Mouse (Mus musculus): Measurements from ENCODE around the gene D630023F18Rik.

Gene D630023F18Rik

DNA sequence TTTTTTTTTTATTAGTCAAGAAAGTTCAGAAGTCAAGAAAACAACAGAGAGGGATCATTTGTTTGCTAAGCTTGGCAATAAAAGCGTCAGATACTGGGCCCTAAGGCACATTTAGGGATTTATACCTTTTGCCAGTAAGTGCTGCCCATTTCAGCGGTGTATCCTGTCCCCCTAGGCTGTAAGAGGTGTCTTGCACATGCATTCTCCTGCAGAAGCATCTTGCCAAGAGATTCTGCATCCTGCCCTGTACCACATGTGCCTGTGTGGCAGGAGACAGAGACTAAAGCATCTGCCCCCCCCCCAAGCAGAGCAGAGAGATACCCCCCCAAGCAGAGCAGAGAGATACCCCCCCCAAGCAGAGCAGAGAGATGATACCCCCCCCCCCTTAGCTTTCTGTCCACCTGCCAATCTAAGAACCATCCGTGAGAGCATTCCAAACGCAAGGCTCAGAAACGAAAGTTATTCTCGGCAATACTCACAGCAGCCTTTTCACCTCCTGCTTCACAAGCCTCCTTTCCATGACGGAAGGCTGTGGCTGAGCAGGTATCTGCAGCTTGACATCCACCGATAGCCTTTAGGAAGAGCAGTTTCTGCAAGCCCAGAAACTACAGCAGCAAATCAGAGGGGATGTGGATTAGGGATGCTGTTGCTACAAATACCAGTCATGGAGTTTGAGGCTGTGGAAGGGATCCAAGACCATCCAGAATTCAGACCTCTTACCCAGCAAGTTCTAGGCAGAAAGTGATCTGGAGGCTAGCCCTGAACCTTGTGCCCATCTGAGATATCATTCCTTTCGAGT, at the start of gene D630023F18Rik:
Gene D630023F18Rik, minus strand, starts transcription at position 641 of the 799 bp plus-strand sequence.
- DNase-seq, result no peak

- DNase-seq, result no peak
Observed at GRCm38 (mm10) chr1:65171579-65171978, 48.6 kb upstream of the D630023F18Rik start.

- DNase-seq, result no peak
Observed at GRCm38 (mm10) chr1:65169947-65170346, 46.9 kb upstream of the D630023F18Rik start.

DNA sequence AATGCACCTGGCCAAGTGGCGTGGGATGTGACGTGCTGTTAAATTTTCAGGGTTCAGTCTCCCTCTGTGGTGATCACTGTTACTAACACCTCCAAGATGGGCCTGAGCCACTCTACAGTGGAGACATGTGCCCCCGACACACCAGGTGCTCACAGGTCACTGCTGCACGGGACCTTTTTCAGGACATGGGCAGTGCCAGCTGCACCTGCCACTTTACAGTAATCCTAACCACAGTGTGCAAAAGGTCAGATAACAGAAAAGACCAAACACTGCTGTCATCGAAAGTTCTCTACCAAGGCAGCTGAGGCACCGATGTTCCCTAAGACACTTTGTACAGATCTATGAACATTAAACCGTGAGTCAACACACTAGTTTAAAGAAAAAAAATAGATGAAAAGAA, 46.5 kb upstream of the D630023F18Rik start:
- DNase-seq, result no peak

DNA sequence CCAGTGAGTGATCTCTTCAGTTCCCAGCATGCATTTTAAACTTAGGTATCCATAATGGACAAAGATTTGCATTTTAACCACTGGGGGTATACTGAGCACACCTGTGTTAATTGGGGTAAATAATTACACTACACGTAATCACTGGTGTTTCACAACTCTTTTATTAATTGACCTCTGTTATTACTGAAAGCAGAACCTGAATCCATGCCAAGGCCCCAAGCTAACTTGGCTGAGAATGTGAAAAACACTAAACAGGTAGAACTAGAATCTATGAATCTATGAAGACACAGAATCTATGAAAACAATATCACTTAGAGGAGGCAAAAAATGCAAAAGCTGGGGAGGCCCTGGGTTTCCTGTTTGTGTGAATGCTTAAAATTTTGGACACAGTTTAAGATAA, 44.5 kb upstream of the D630023F18Rik start:
- peak; percentile 79 for DNase-seq

GRCm38 (mm10) chr1:65162210-65162609, 39.2 kb upstream of the D630023F18Rik start:
- no peak for DNase-seq

GRCm38 (mm10) chr1:65156111-65156510, 33.1 kb upstream of the D630023F18Rik start:
- DNase-seq, result no peak

- DNase-seq, result peak; percentile 94
Observed at GRCm38 (mm10) chr1:65154814-65155213, 31.8 kb upstream of the D630023F18Rik start.

- DNase-seq, result no peak
Observed at GRCm38 (mm10) chr1:65147971-65148370, 25.0 kb upstream of the D630023F18Rik start.

- DNase-seq, result peak; percentile 82
Observed at GRCm38 (mm10) chr1:65147326-65147725, 24.3 kb upstream of the D630023F18Rik start.

GRCm38 (mm10) chr1:65146601-65147000, 23.6 kb upstream of the D630023F18Rik start:
- peak; percentile 47 for DNase-seq

GRCm38 (mm10) chr1:65144783-65145182, 21.8 kb upstream of the D630023F18Rik start:
- DNase-seq, result peak; percentile 73

- no peak for DNase-seq
Observed at GRCm38 (mm10) chr1:65137560-65137959, 14.5 kb upstream of the D630023F18Rik start.

DNA sequence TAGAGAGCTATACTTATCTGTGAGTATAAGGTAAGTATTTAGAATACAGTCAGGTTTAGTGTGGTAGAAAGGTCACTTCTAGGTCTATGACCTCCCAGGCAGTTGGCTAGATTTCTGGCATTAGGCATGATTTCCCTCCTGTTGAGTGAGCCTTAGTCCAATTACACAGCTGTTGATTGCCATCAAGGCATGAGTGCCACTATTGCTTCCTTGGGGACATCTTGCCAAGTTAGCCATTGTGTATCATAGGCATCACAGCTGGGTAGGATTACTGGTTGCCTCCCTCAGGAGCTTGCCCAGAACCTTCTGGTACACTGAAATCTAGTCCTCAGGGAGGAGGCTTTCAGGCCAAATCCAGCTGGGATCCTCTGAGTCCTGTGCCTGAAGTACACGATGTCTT, 9.8 kb upstream of the D630023F18Rik start:
- no peak for DNase-seq

GRCm38 (mm10) chr1:65131671-65132070, 8.7 kb upstream of the D630023F18Rik start:
- DNase-seq, result peak; percentile 70

GRCm38 (mm10) chr1:65130226-65130625, 7.2 kb upstream of the D630023F18Rik start:
- DNase-seq, result peak; percentile 81

DNA sequence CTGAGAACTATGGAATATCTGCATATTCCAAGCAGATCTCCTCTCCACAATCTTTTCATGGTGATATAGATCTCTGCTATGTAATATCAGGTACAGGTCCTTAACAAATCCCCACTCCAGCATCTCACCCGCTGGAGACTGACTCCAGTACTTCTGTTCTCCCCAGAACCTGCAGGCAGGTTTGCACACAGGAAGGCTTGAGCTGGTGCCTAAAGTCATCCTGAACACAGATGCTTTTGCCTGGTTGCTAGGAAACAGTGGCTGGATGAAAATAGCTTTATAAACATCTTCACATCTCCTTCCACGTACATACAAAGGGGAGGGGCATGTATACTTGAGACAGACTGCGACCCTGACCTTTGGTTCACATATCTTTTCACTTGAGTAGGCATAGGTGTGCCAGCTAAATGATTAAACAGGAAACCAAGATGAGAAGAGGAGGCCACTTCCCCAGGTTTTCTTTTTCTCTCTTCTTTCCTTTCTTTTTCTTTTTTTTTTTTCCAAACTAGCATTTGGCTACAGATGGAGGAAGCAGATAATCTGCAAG, 6.7 kb upstream of the D630023F18Rik start:
- peak; percentile 64 for DNase-seq

DNA sequence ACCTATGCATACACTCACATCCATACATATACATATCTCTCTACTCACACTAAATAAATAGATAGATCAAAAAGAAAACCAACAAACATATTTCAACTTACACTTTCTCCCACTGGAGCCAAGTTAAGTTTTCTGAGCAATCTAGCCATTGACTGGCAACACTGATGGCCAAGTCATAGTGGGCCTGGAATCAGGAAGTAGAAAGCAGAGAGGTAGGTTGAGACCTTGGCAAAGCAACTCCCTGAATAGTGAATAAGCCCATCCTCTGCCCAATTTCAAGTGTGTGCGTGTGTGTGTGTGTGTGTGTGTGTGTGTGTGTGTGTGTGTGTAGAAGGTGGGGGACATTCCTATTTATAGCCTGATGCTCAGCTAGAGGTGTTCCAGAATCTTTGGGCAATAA, 3.6 kb downstream of the D630023F18Rik start, which contains the start of gene Gm28845:
Gene Gm28845, minus strand, starts transcription at position 121 of the 400 bp plus-strand sequence.
- no peak for DNase-seq

- DNase-seq, result peak; percentile 93
Observed at GRCm38 (mm10) chr1:65118150-65118913, 4.7 kb downstream of the D630023F18Rik start.

GRCm38 (mm10) chr1:65113536-65114172, 9.4 kb downstream of the D630023F18Rik start:
- peak; percentile 49 for DNase-seq

GRCm38 (mm10) chr1:65112807-65113196, 10.2 kb downstream of the D630023F18Rik start:
- DNase-seq, result peak; percentile 54

- DNase-seq, result peak; percentile 88
Observed at GRCm38 (mm10) chr1:65112031-65112806, 10.8 kb downstream of the D630023F18Rik start.
